Mouse (Mus musculus) megakaryocyte progenitor cell, adult 5-6 weeks (primary cell): ENCODE data around the gene Rcan3. TPM values are rescaled to one million over a fixed set of nuclear protein-coding genes. Genes with fewer than 3 reads are reported as not detected.

Source experiments
- ATAC-seq: replicated peaks from 2 replicates; pipeline ENCODE4 v1.8.0; 2016; ENCODE audit warnings: mild to moderate bottlenecking, moderate TSS enrichment, inconsistent platforms; ENCODE audit not compliant: poor library complexity
- total RNA-seq, 2 experiments: library from RNA; stranded (forward) in 1 of 2; stranded (reverse) in 1 of 2; fragments of 157-497, 149-512 nt in 1 of 2; fragments of 200-1000 nt in 1 of 2; gene quantifications; 2 replicates each; pipeline versions ENCODE4 v1.2.3 to v1.2.4; 2015 to 2017

Rcan3 gene
- total RNA-seq (2015) = 3.6 and 5.6 TPM in 2 replicates
- 4.1 and 7.7 TPM in 2 replicates for total RNA-seq (2017)

- ATAC-seq = peak; percentile 77
Measured at GRCm38 (mm10) chr4:135433443-135434394, at the start of gene Rcan3. Rcan3 (minus strand) TSS chr4:135433853.

- peak; percentile 77 for ATAC-seq
Measured at GRCm38 (mm10) chr4:135480370-135480769, 46.7 kb upstream of the Rcan3 start.

- ATAC-seq = no peak
Measured at GRCm38 (mm10) chr4:135477851-135478250, 44.2 kb upstream of the Rcan3 start.

- no peak for ATAC-seq
Measured at GRCm38 (mm10) chr4:135463406-135463805, 29.8 kb upstream of the Rcan3 start.

- ATAC-seq = no peak
Measured at GRCm38 (mm10) chr4:135453572-135453971, 19.9 kb upstream of the Rcan3 start.

GRCm38 (mm10) chr4:135453164-135453563 is 19.5 kb upstream of the Rcan3 start:
- no peak for ATAC-seq

GRCm38 (mm10) chr4:135451360-135452015 is 17.8 kb upstream of the Rcan3 start:
- no peak for ATAC-seq

GRCm38 (mm10) chr4:135442473-135442872 is 8.8 kb upstream of the Rcan3 start:
- no peak for ATAC-seq

- peak; percentile 70 for ATAC-seq
Measured at GRCm38 (mm10) chr4:135439904-135440522, 6.4 kb upstream of the Rcan3 start.

- peak; percentile 87 for ATAC-seq
Measured at GRCm38 (mm10) chr4:135439188-135439647, 5.6 kb upstream of the Rcan3 start.

- ATAC-seq = no peak
Measured at GRCm38 (mm10) chr4:135437924-135438323, 4.3 kb upstream of the Rcan3 start.

GRCm38 (mm10) chr4:135436291-135436690 is 2.6 kb upstream of the Rcan3 start:
- ATAC-seq = no peak

- no peak for ATAC-seq
Measured at GRCm38 (mm10) chr4:135434395-135434789, 739 bp upstream of the Rcan3 start.

GRCm38 (mm10) chr4:135433086-135433442 is 589 bp downstream of the Rcan3 start:
- ATAC-seq = no peak

- no peak for ATAC-seq
Measured at GRCm38 (mm10) chr4:135429990-135430760, 3.5 kb downstream of the Rcan3 start.

GRCm38 (mm10) chr4:135429383-135429782 is 4.3 kb downstream of the Rcan3 start:
- ATAC-seq = peak; percentile 9; the same call in 1 of the 2 replicates

- no peak for ATAC-seq
Measured at GRCm38 (mm10) chr4:135426587-135426986, 7.1 kb downstream of the Rcan3 start.

GRCm38 (mm10) chr4:135425625-135426024 is 8.0 kb downstream of the Rcan3 start:
- ATAC-seq = no peak

- no peak for ATAC-seq
Measured at GRCm38 (mm10) chr4:135420961-135421360, 12.7 kb downstream of the Rcan3 start.

- no peak for ATAC-seq
Measured at GRCm38 (mm10) chr4:135420416-135420815, 13.2 kb downstream of the Rcan3 start.

GRCm38 (mm10) chr4:135419996-135420395 is 13.7 kb downstream of the Rcan3 start:
- no peak for ATAC-seq
